Mouse (Mus musculus) intestine, embryonic 16.5 days (tissue): ENCODE data around the gene Fgfr2. TPM values are rescaled to one million over a fixed set of nuclear protein-coding genes. Genes with fewer than 3 reads are reported as not detected.
A peak's percentile ranks its signal among the peaks of the same experiment; 100 is the strongest.

Experiments used
- ATAC-seq: fragments of 200-750 bp; cut with Nextera tagmentation; 2 replicates; pipeline ENCODE4 v1.8.0; 2017; ENCODE audit warnings: moderate TSS enrichment, moderate library complexity
- H3K27ac ChIP-seq: fragments of 300-500 bp; sonication (generic); 2 replicates; pipeline ENCODE4 v1.5.1; 2014; ENCODE audit warnings: mild to moderate bottlenecking, low read length
- H3K27me3 ChIP-seq: fragments of 300-500 bp; sonication (generic); replicated peaks from 2 replicates; pipeline ENCODE4 v1.6.1; 2014; ENCODE audit warnings: low read length, control low read depth, mixed read lengths; ENCODE audit not compliant: control insufficient read depth, insufficient read depth
- H3K36me3 ChIP-seq: fragments of 300-500 bp; sonication (generic); 2 replicates; pipeline ENCODE4 v1.6.1; 2014; ENCODE audit warnings: low read length, control low read depth; ENCODE audit not compliant: control insufficient read depth, insufficient read depth
- H3K4me1 ChIP-seq: fragments of 300-500 bp; sonication (generic); 2 replicates; pipeline ENCODE4 v1.6.1; 2014; ENCODE audit warnings: low read length, control low read depth, mixed read lengths; ENCODE audit not compliant: control insufficient read depth, insufficient read depth
- H3K4me2 ChIP-seq: fragments of 300-500 bp; sonication (generic); 2 replicates; pipeline ENCODE4 v1.6.1; 2014; ENCODE audit warnings: low read depth, low read length, control low read depth
- H3K4me3 ChIP-seq: fragments of 300-500 bp; sonication (generic); 2 replicates; pipeline ENCODE4 v1.5.1; 2014; ENCODE audit warnings: mild to moderate bottlenecking, low read length
- H3K9ac ChIP-seq: fragments of 300-500 bp; sonication (generic); 2 replicates; pipeline ENCODE4 v1.6.1; 2014; ENCODE audit warnings: low read depth, low read length
- H3K9me3 ChIP-seq: fragments of 300-500 bp; sonication (generic); 2 replicates; pipeline ENCODE4 v1.6.1; 2016; ENCODE audit warnings: low read length, control low read depth; ENCODE audit not compliant: control insufficient read depth
- WGBS: fragments of 180-500 bp; shearing (Covaris S2); extraction: QIAGEN DNeasy Blood & Tissue Kit; methylation state at CpG from one replicate; pipeline ENCODE4 v1.1.7; 2014; 5-methylcytosine and 5-hydroxymethylcytosine counted together
- polyA plus RNA-seq: library from polyadenylated mRNA; unstranded; fragments of >200 nt; fragmentation: Nextera tagmentation; extraction: Ambion mirVana; gene quantifications from 2 replicates; pipeline ENCODE4 v1.2.1, GENCODE M21; 2015

Fgfr2 gene
- polyA plus RNA-seq, 1 experiment from 2014 or later, result 47.3 TPM

DNA sequence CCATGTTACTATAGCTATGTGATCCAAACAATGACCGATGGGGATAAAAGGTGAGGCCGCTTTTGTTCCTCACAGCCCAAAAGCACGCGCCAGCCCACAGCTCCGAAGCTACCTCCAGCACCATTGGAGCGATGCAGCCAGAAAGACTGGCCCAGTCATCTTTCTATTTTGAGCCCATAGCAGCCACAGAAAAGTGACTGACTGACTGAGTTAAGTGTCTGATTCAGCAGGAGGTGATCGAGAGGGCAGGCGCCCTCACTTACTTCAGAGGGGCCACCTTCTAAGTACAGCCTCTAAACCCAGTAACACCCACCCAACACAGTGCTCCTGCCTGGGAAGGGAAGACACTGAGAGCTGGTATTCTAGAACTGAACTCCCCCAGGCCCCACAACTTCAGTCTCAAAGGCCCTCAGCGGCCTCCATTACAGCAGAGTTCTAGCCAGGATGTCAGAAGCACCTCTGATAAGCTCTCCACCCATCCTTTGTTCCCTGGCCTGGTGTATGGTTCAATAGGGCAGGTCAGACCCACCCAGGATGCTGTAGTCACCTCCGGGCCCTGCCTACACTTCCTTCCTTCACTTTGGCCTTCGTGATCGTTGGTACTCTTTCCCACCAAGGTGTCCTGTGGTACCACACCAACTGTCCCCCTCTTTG is 64.5 kb downstream of the Fgfr2 start:
- no peak overlapping the region for H3K9ac ChIP-seq
- no peak overlapping the region for H3K4me2 ChIP-seq
- peaks cover 19% of the 10 kb centered on the region for H3K4me1 ChIP-seq
- H3K27me3 ChIP-seq, result no peaks in the 10 kb centered on the region
- H3K4me3 ChIP-seq, result no peak overlapping the region
- no peak overlapping the region for H3K27ac ChIP-seq
- ATAC-seq, result peak; percentile 51
- H3K36me3 ChIP-seq, result no peaks in the 10 kb centered on the region
- H3K9me3 ChIP-seq, result no peaks in the 10 kb centered on the region
- WGBS, result 89% methylated on average over 12 of the region's 12 CpGs

- Histone ChIP-seq H3K27ac (no peak overlapping the region), H3K4me1 (peaks cover 30% of the 10 kb centered on the region), H3K4me2 (no peak overlapping the region), H3K9ac (no peak overlapping the region), H3K9me3 (no peaks in the 10 kb centered on the region), H3K4me3 (no peak overlapping the region), H3K36me3 (no peaks in the 10 kb centered on the region), H3K27me3 (no peaks in the 10 kb centered on the region)
- WGBS, result 91% methylated on average over 8 of the region's 8 CpGs
- no peak for ATAC-seq
Measured at GRCm38 (mm10) chr7:133056924-133057323, 66.2 kb downstream of the Fgfr2 start.

GRCm38 (mm10) chr7:133054486-133054885 is 68.7 kb downstream of the Fgfr2 start:
- H3K9me3 ChIP-seq, result no peaks in the 10 kb centered on the region
- ATAC-seq, result no peak
- peaks cover 39% of the 10 kb centered on the region for H3K4me1 ChIP-seq
- H3K27me3 ChIP-seq, result no peaks in the 10 kb centered on the region
- H3K4me3 ChIP-seq, result no peak overlapping the region
- no peak overlapping the region for H3K4me2 ChIP-seq
- 91% methylated on average over 5 of the region's 5 CpGs for WGBS
- 0 out of 2 replicates have a peak, but pooled peaks cover 7% of the 10 kb centered on the region for H3K36me3 ChIP-seq
- H3K9ac ChIP-seq, result no peak overlapping the region
- no peak overlapping the region for H3K27ac ChIP-seq

DNA sequence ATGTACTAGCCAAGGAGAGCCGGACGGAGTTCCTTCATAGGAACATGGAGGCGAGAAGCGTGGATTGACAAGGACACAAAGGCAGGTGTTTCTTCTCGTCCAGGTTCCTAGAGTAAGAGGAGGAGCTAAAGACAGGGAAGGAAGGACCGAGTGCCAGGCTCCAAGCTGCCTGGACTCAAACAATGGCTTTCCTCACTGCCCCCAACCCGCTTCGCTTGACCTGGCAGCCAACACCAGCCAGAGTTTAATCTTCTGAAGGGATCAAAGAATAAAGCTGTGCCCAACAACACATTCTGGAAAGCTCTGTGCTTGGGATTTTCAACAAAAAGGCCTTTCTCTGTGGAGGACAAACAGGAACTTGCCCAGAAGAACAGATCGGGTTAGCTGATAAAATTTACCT is 69.4 kb downstream of the Fgfr2 start:
- H3K4me2 ChIP-seq, result no peak overlapping the region
- H3K9me3 ChIP-seq, result no peaks in the 10 kb centered on the region
- no peak overlapping the region for H3K9ac ChIP-seq
- no peaks in the 10 kb centered on the region for H3K27me3 ChIP-seq
- H3K36me3 ChIP-seq, result 0 out of 2 replicates have a peak, but pooled peaks cover 7% of the 10 kb centered on the region
- H3K4me3 ChIP-seq, result no peak overlapping the region
- ATAC-seq, result no peak
- peaks cover 34% of the 10 kb centered on the region for H3K4me1 ChIP-seq
- WGBS, result 80% methylated on average over 9 of the region's 9 CpGs
- H3K27ac ChIP-seq, result 0 out of 2 replicates have a peak overlapping the region, but pooled peaks have one; percentile 4

DNA sequence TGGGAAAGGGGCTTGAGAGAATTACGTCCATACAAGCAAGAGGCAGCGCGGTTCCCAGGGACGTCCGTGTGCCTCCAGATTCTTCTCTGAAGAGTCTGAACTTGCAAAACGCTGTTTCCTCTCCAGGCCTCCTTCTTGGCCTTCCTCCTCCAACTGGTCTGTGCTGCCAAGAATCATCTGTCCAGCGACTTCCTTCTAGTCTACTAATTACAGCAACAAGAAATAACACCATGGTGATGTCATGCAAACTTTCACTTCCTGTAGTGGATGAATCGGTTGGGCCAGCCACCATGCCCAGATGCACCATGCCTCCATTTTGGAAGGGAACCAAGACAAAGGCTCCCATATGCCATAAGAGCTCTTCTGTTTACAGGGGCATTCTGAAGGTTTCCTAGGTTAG is 70.3 kb downstream of the Fgfr2 start:
- Histone ChIP-seq H3K27me3 (no peaks in the 10 kb centered on the region), H3K4me2 (no peak overlapping the region), H3K27ac (peak overlapping the region; percentile 75), H3K4me1 (peaks cover 39% of the 10 kb centered on the region), H3K9ac (0 out of 2 replicates have a peak overlapping the region, but pooled peaks have one; percentile 23), H3K4me3 (no peak overlapping the region), H3K36me3 (0 out of 2 replicates have a peak, but pooled peaks cover 7% of the 10 kb centered on the region), H3K9me3 (no peaks in the 10 kb centered on the region)
- 59% methylated on average over 8 of the region's 8 CpGs for WGBS
- no peak for ATAC-seq

GRCm38 (mm10) chr7:133050681-133051080 is 72.5 kb downstream of the Fgfr2 start:
- H3K4me2 ChIP-seq, result no peak overlapping the region
- H3K27ac ChIP-seq, result peak overlapping the region; percentile 81

GRCm38 (mm10) chr7:133048085-133048630 is 75.0 kb downstream of the Fgfr2 start:
- H3K36me3 ChIP-seq, result 0 out of 2 replicates have a peak, but pooled peaks cover 7% of the 10 kb centered on the region
- no peak overlapping the region for H3K4me3 ChIP-seq
- peaks cover 73% of the 10 kb centered on the region for H3K4me1 ChIP-seq
- H3K9ac ChIP-seq, result no peak overlapping the region
- no peak overlapping the region for H3K4me2 ChIP-seq
- H3K9me3 ChIP-seq, result no peaks in the 10 kb centered on the region
- no peaks in the 10 kb centered on the region for H3K27me3 ChIP-seq
- no peak overlapping the region for H3K27ac ChIP-seq
- ATAC-seq, result no peak
- WGBS, result 62% methylated on average over 3 of the region's 3 CpGs

More at GRCm38 (mm10) chr7:133050681-133051080, 72.5 kb downstream of the Fgfr2 start:
- H3K36me3 ChIP-seq, result 0 out of 2 replicates have a peak, but pooled peaks cover 7% of the 10 kb centered on the region
- no peak overlapping the region for H3K4me3 ChIP-seq
- ATAC-seq, result peak; percentile 88
- no peaks in the 10 kb centered on the region for H3K9me3 ChIP-seq
- peaks cover 57% of the 10 kb centered on the region for H3K4me1 ChIP-seq
- no peak overlapping the region for H3K9ac ChIP-seq
- 44% methylated on average over 6 of the region's 6 CpGs for WGBS
- H3K27me3 ChIP-seq, result no peaks in the 10 kb centered on the region

GRCm38 (mm10) chr7:133047287-133047686 is 75.9 kb downstream of the Fgfr2 start:
- Histone ChIP-seq H3K9me3 (no peaks in the 10 kb centered on the region), H3K27ac (no peak overlapping the region; the same call in 1 of the 2 replicates), H3K27me3 (no peaks in the 10 kb centered on the region), H3K36me3 (0 out of 2 replicates have a peak, but pooled peaks cover 7% of the 10 kb centered on the region), H3K4me1 (peaks cover 72% of the 10 kb centered on the region), H3K9ac (no peak overlapping the region), H3K4me3 (no peak overlapping the region), H3K4me2 (no peak overlapping the region)
- ATAC-seq, result 0 out of 2 replicates have a peak, but pooled peaks have one; percentile 17
- WGBS, result 57% methylated on average over 4 of the region's 4 CpGs

- Histone ChIP-seq H3K27me3 (no peaks in the 10 kb centered on the region), H3K9me3 (no peaks in the 10 kb centered on the region), H3K9ac (no peak overlapping the region), H3K36me3 (no peaks in the 10 kb centered on the region), H3K4me2 (peak overlapping the region; percentile 8; the same call in 1 of the 2 replicates), H3K4me1 (peaks cover 77% of the 10 kb centered on the region), H3K4me3 (no peak overlapping the region), H3K27ac (peak overlapping the region; percentile 64)
- peak; percentile 66 for ATAC-seq
- 36% methylated on average over 4 of the region's 4 CpGs for WGBS
Measured at GRCm38 (mm10) chr7:133044721-133045120, 78.4 kb downstream of the Fgfr2 start.
